Mouse (Mus musculus) spleen, postnatal 10 days (tissue): ENCODE results near the gene Sv2c.
"Not testable (repeated sequence)": the region's sequence is repeated elsewhere in the genome, so short reads cannot be mapped to it uniquely, and the experiment has no call there.

ENCODE experiments used
- DNase-seq, 2 experiments: peaks; one replicate each; pipeline ENCODE4 v3.0.0; 2021 to 2022; ENCODE audit warnings: low spot score in 2 of 2

Sv2c gene

GRCm38 (mm10) chr13:96132401-96132816, at the start of gene Sv2c:
Gene Sv2c, minus strand, starts transcription at chr13:96132577.
- no peak for DNase-seq

- no peak for DNase-seq
Observed at GRCm38 (mm10) chr13:96180671-96181161, 48.3 kb upstream of the Sv2c start.

- DNase-seq: no peak
Observed at GRCm38 (mm10) chr13:96175591-96176212, 43.3 kb upstream of the Sv2c start.

GRCm38 (mm10) chr13:96173686-96174085, 41.3 kb upstream of the Sv2c start:
- no peak for DNase-seq

- DNase-seq: no peak
Observed at GRCm38 (mm10) chr13:96172290-96172689, 39.9 kb upstream of the Sv2c start.

- DNase-seq: no peak
Observed at GRCm38 (mm10) chr13:96168991-96169665, 36.8 kb upstream of the Sv2c start.

- no peak for DNase-seq
Observed at GRCm38 (mm10) chr13:96166593-96166992, 34.2 kb upstream of the Sv2c start.

GRCm38 (mm10) chr13:96133363-96134100, 1.2 kb upstream of the Sv2c start:
- DNase-seq: no peak

- no peak for DNase-seq
Observed at GRCm38 (mm10) chr13:96132833-96133232, 456 bp upstream of the Sv2c start.

- DNase-seq: no peak
Observed at GRCm38 (mm10) chr13:96131911-96132310, 466 bp downstream of the Sv2c start.

GRCm38 (mm10) chr13:96131050-96131449, 1.3 kb downstream of the Sv2c start:
- no peak for DNase-seq

- DNase-seq: no peak
Observed at GRCm38 (mm10) chr13:96129081-96129480, 3.3 kb downstream of the Sv2c start.

- no peak for DNase-seq
Observed at GRCm38 (mm10) chr13:96126669-96127068, 5.7 kb downstream of the Sv2c start.

- DNase-seq: no peak
Observed at GRCm38 (mm10) chr13:96125011-96125410, 7.4 kb downstream of the Sv2c start.

- no peak for DNase-seq
Observed at GRCm38 (mm10) chr13:96112711-96113110, 19.7 kb downstream of the Sv2c start.

- DNase-seq: no peak
Observed at GRCm38 (mm10) chr13:96110767-96111166, 21.6 kb downstream of the Sv2c start.

- DNase-seq: no peak
Observed at GRCm38 (mm10) chr13:96106367-96106766, 26.0 kb downstream of the Sv2c start.

- no peak for DNase-seq
Observed at GRCm38 (mm10) chr13:96090929-96091328, 41.4 kb downstream of the Sv2c start.

- DNase-seq: no peak
Observed at GRCm38 (mm10) chr13:96085581-96086302, 46.6 kb downstream of the Sv2c start.

- DNase-seq: not testable (repeated sequence)
Observed at GRCm38 (mm10) chr13:96081754-96082153, 50.6 kb downstream of the Sv2c start, which contains the start of gene Gm17190. Gene Gm17190, plus strand, starts transcription at chr13:96082054.

- not testable (repeated sequence) for DNase-seq
Observed at GRCm38 (mm10) chr13:96081276-96081675, 51.1 kb downstream of the Sv2c start, which contains the start of gene Gm20075. Gene Gm20075, minus strand, starts transcription at chr13:96081376.

GRCm38 (mm10) chr13:96073555-96073954, 58.8 kb downstream of the Sv2c start:
- no peak for DNase-seq
